Mouse (Mus musculus) bone marrow, adult 2 months (tissue): ENCODE results near the gene Smim8.

Experiments
- CTCF ChIP-seq: fragments of 200-500 bp; IDR thresholded peaks from 2 replicates; pipeline ENCODE4 v1.5.1; 2011; ENCODE audit warnings: low read length, control low read depth; ENCODE audit not compliant: control insufficient read depth, insufficient read depth
- POLR2A ChIP-seq: fragments of 200-500 bp; IDR thresholded peaks from 2 replicates; pipeline ENCODE4 v1.6.1; 2011; ENCODE audit warnings: low read depth, mild to moderate bottlenecking, control low read depth, low read length, borderline replicate concordance; ENCODE audit not compliant: control insufficient read depth

DNA sequence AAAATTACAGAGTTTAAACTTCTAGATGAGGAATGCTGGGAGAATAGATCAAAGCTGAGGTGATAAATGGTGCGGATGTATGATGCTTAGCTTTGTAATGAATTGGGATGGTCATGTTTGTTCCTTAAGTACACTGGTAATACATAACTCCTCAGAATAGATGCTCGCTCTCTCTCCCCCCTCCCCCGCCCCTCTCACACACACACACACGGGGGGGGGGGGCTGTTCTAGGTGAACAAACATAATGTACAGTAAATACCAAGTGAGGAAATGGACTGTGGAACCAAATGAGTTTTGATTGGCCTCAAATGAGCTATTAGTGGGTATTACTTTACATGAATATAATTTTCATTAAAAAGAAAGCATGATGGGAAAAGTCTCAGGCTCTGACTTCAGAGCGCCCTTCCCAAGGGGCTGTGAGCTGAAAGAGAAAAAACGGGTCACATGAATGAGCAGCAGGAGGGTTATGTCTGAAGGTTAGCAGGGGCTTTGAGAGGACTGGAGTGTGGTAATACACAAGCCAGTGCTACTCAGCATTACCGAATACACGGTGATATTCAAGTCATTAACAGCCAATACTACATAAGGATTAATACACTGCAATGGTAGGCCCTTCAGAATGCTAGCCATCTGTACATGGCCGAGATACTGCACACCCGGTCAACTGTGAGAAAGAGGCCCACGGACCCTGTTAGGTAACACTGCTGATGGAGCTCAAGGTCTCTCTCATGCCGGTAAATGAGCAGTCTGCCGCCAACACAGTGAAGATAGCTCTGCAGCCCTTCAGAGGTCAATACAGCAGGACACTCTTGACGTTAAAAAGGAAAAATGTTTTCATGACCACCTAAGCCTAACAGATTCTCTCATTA lies 23.2 kb upstream of the Smim8 start:
- TF ChIP-seq POLR2A (no peak), CTCF (no peak)
